Mouse (Mus musculus) frontal cortex, postnatal 36 days (tissue): ENCODE measurements around the gene Lmnb2.
A peak's percentile ranks its signal among the peaks of the same experiment; 100 is the strongest.

Experiments
- DNase-seq, 2 experiments: peaks; one replicate each; pipeline ENCODE4 v3.0.0; 2022; ENCODE audit warnings: low spot score in 2 of 2

Gene Lmnb2

GRCm38 (mm10) chr10:80900318-80901247 lies 17.5 kb downstream of the Lmnb2 start, which contains the start of gene Timm13:
Gene Timm13, minus strand, starts transcription at chr10:80900969.
- DNase-seq, result peak; percentile 99 to 100

GRCm38 (mm10) chr10:80899591-80900317 lies 18.3 kb downstream of the Lmnb2 start:
- DNase-seq, result no peak

- DNase-seq, result no peak
These were observed 19.0 kb downstream of the Lmnb2 start for GRCm38 (mm10) chr10:80899074-80899473.

- peak; percentile 68 to 74 for DNase-seq
These were observed 20.1 kb downstream of the Lmnb2 start for GRCm38 (mm10) chr10:80897861-80898510.

GRCm38 (mm10) chr10:80896581-80897485 lies 21.2 kb downstream of the Lmnb2 start:
- no peak for DNase-seq

GRCm38 (mm10) chr10:80895697-80896096 lies 22.3 kb downstream of the Lmnb2 start:
- no peak for DNase-seq

GRCm38 (mm10) chr10:80895100-80895499 lies 22.9 kb downstream of the Lmnb2 start:
- DNase-seq, result no peak

- no peak for DNase-seq
These were observed 30.9 kb downstream of the Lmnb2 start for GRCm38 (mm10) chr10:80887181-80887580.

- peak in 1 of 2 experiments; percentile 64 for DNase-seq
These were observed 36.7 kb downstream of the Lmnb2 start for GRCm38 (mm10) chr10:80881301-80881700.

GRCm38 (mm10) chr10:80880901-80881300 lies 37.1 kb downstream of the Lmnb2 start:
- DNase-seq, result no peak

GRCm38 (mm10) chr10:80880131-80880641 lies 37.9 kb downstream of the Lmnb2 start:
- DNase-seq, result peak in 1 of 2 experiments; percentile 57

- DNase-seq, result no peak
These were observed 41.5 kb downstream of the Lmnb2 start for GRCm38 (mm10) chr10:80876594-80876993.

GRCm38 (mm10) chr10:80876028-80876427 lies 42.0 kb downstream of the Lmnb2 start:
- DNase-seq, result peak; percentile 47 to 67

- DNase-seq, result no peak
These were observed 44.0 kb downstream of the Lmnb2 start for GRCm38 (mm10) chr10:80874035-80874434.

GRCm38 (mm10) chr10:80871581-80871980 lies 46.5 kb downstream of the Lmnb2 start, which contains the start of gene Tmprss9:
Gene Tmprss9, plus strand, starts transcription at chr10:80871848.
- DNase-seq, result no peak

- no peak for DNase-seq
These were observed 47.1 kb downstream of the Lmnb2 start for GRCm38 (mm10) chr10:80870993-80871392.

GRCm38 (mm10) chr10:80864446-80864845 lies 53.6 kb downstream of the Lmnb2 start:
- DNase-seq, result no peak

GRCm38 (mm10) chr10:80862305-80862704 lies 55.7 kb downstream of the Lmnb2 start:
- no peak for DNase-seq

GRCm38 (mm10) chr10:80858350-80858935 lies 59.6 kb downstream of the Lmnb2 start:
- DNase-seq, result no peak

- DNase-seq, result no peak
These were observed 60.2 kb downstream of the Lmnb2 start for GRCm38 (mm10) chr10:80857848-80858247.
